Mouse (Mus musculus) NIH3T3 (cell line): ENCODE data around the gene Cchcr1.
A peak's percentile ranks its signal among the peaks of the same experiment; 100 is the strongest.
"Not testable (repeated sequence)": the region's sequence is repeated elsewhere in the genome, so short reads cannot be mapped to it uniquely, and the experiment has no call there.

Source experiments
- DNase-seq: peaks from one replicate; pipeline ENCODE4 v3.0.0-alpha.2; 2012; ENCODE audit warnings: low read depth

The Cchcr1 gene

DNA sequence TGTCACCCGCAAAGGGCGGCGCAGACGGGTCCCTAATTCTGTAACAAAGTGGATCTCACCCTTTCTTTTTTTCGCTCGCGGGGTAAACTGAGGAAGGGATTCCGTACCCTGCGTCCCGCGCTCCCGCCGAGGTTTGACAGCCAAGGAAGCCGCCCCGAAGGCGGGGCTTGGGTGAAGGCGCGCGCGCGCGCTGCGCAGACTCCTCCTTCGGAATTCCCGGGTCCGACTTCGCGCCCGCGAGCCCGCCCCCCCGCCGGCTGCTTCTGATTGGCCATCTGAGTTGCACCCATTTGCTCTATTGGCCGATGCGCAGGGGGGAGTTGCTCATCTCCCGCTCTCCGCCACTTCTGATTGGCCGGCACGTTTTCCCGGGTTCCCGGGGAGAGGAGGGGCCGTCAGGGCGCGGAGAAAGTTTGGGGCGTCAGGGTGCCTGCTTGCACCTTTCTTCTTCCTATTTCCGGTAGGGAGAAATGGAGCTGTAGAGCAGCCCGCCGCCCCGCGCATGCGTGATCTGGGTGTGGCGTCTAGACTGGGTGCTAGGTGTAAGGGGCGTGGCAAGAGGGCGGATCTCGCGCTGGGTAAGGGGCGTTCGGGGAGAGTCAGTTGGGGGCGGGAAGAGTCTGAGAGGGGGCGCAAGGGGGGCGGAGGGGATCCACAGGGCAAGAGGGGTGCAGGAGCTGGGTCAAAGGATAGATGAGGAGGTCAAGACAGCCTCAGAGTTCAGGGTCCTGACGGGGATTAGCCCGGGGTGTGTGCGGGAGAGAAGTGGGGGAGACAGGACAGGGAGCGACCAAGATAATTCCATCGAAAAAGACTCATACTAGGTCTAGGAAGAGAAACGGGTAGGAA is at the start of gene Cchcr1, which contains the start of gene Tcf19:
TSS of gene Cchcr1 (plus strand) at position 449 of the 849 bp plus-strand sequence.
TSS of gene Tcf19 (minus strand) at position 173 of the 849 bp plus-strand sequence.
- peak; percentile 99 for DNase-seq

GRCm38 (mm10) chr17:35468936-35469335 is 48.0 kb upstream of the Cchcr1 start:
- DNase-seq, result peak; percentile 28

DNA sequence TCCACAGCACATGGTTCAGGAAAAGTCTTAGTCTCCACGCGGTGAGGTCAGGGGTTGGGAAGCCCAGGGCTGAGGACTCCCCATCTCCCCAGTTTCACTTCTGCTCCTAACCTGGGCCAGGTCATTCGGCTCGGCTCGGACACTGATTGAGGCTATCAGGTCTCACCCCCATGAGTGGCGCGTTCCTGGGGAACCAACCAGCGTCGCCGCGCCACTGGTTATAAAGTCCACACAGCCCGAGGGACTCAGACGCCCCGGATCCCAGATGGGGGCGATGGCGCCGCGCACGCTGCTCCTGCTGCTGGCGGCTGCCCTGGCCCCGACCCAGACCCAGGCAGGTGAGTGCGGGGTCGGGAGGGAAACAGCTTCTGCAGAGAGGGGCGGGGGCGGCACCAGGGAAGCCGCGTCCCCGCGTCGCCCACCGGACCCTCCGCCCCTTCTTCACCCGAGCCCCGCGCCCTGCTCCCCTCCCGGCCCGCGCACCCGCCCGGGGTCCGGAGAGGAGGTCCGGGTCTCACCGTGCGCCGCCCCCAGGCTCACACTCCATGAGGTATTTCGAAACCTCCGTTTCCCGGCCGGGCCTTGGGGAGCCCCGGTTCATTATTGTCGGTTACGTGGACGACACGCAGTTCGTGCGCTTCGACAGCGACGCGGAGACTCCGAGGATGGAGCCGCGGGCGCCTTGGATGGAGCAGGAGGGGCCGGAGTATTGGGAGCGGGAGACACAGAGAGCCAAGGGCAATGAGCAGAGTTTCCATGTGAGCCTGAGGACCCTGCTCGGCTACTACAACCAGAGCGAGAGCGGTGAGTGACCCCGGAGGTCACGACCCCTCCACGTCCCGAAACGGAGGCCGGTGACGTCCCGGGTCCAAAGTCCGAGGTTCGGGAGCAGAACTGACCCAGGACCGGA is 46.8 kb upstream of the Cchcr1 start, which contains the start of gene H2-Q10:
TSS of gene H2-Q10 (plus strand) at position 248 of the 910 bp plus-strand sequence.
- DNase-seq, result no peak

- peak; percentile 86 for DNase-seq
Observed at GRCm38 (mm10) chr17:35484066-35484465, 32.8 kb upstream of the Cchcr1 start.

- DNase-seq, result no peak
Observed at GRCm38 (mm10) chr17:35485702-35486101, 31.2 kb upstream of the Cchcr1 start.

GRCm38 (mm10) chr17:35486726-35487125 is 30.2 kb upstream of the Cchcr1 start:
- DNase-seq, result no peak

DNA sequence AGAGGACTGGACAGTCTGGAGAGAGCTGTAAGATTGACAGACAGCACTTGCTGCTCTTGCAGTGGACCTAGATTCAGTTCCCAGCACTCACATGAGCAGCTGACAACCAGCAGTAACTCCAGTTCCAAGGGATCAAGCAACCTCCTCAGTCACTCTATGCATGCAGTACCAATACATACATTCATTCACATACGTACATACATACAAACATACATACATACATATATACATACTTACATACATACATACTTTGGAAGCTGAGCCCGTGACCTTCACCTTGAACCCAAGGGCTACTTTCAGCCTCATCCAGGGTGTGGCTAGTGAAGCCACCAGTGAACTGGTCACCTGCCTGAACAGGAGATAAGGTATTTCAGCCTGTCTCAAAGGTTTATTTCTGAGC is 28.9 kb upstream of the Cchcr1 start:
- DNase-seq, result no peak

DNA sequence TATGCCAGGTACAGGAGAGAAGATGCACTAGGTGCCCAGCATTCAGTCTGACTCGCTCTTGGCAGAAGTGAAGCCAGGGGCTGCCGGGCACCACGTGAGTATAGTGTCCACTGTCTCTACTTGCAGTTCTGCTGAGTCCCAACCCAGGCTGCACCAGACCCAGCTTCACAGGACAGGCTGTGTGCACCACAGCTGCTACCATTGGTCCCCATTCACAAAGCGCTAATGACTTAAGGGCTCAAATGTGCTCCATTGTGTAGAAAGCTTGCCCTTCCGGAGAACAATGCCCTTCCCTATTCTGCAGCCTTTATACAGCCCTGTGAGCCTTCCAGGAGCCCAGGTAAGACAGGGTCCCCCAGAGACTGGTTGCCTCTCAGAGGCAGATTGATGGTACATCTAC is 26.6 kb upstream of the Cchcr1 start:
- no peak for DNase-seq

DNA sequence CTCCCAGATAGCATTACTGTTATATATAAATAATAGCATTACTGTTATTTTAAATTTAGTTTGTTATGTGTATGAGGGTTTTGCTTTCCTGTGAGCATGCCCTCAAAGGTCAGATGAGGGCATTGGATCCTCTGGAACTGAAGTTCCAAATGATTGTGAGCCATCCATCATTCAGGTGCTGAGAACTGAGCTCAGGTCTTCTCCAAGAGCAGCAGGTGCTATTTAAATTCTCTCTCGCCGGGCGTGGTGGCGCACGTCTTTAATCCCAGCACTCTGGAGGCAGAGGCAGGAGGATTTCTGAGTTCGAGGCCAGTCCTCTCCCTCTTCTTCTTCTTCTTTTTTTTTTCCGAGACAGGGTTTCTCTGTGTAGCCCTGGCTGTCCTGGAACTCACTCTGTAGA is 19.8 kb upstream of the Cchcr1 start:
- no peak for DNase-seq

DNA sequence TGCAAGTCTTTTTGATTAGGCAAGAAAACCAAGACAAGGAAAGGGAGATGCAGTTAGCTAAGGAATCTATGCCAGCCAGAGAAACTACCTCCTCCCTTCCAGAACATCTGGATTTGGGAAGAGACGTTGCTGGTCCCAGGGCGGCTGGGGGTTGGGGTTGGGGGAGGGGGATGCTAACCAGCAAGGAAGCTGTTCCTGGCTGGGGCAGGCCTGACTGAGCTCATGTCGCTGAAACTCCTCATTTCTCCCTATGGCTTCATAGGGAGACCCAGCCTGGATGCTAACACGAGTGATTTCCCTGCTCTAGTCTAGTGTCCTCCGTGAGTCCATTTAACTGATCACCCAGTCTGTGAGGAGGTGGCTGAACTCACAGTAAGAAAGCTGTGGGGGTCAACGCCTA is 14.7 kb upstream of the Cchcr1 start:
- DNase-seq, result peak; percentile 33

DNA sequence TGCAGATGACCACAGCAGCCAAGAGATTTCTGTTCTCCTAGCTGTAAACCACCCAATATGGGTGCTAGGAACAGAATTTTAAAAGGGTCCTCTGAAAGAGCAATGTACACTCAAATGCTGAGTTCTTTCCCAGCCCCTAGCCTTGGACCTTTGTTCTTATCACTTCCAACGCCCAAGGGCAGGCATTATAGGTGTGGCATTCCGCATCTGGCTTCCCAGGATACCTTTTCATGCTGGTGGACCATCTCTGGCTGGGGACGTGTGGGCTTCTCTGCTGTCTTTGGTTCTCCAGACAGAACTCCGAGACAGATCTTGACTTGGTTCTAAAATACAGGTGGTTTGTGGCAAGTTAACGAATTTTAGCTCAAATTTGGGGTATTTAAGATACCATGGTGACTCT is 14.1 kb upstream of the Cchcr1 start:
- DNase-seq, result no peak

- DNase-seq, result no peak
Observed at GRCm38 (mm10) chr17:35503849-35504248, 13.1 kb upstream of the Cchcr1 start.

GRCm38 (mm10) chr17:35504628-35505481 is 12.0 kb upstream of the Cchcr1 start:
- DNase-seq, result no peak

- DNase-seq, result no peak
Observed at GRCm38 (mm10) chr17:35505776-35506175, 11.1 kb upstream of the Cchcr1 start, which contains the start of gene Pou5f1. Gene Pou5f1 (plus strand): TSS chr17:35506018.

DNA sequence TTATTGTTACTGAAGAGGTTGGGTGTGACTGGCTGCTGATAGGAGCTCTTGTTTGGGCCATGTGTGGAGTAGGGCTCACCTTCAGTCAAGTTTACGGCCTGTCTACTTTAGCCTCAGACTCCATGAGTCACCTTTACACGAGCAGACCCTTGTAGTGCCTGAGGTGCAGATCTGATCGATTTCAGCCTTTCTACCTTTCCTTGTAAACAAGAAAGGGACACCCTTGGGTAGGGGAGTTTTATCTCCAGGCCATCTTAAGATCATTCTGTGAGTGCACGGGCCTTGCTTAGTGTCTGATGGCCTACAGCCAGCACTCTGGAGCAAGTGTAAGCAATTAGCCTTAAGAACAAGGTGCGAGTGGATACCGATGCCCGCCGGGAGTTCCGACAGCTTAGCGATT is 10.0 kb upstream of the Cchcr1 start:
- DNase-seq, result no peak

- no peak for DNase-seq
Observed at GRCm38 (mm10) chr17:35507556-35508260, 9.2 kb upstream of the Cchcr1 start.

DNA sequence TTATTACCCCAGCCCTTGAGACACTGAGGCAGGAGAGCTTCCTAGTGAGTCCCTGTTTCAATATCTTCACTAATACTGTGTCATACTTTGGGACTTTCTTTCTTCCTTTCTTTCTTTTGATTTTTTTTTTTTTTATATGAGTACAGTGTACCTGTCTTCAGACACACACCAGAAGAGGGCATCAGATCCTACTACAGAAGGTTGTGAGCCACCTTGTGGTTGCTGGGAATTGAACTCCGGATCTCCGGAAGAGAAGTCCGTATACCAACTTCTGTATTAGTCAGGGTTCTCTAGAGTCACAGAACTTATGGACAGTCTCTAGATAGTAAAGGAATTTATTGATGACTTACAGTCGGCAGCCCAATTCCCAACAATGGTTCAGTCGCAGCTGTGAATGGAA is 8.6 kb upstream of the Cchcr1 start:
- not testable (repeated sequence) for DNase-seq

DNA sequence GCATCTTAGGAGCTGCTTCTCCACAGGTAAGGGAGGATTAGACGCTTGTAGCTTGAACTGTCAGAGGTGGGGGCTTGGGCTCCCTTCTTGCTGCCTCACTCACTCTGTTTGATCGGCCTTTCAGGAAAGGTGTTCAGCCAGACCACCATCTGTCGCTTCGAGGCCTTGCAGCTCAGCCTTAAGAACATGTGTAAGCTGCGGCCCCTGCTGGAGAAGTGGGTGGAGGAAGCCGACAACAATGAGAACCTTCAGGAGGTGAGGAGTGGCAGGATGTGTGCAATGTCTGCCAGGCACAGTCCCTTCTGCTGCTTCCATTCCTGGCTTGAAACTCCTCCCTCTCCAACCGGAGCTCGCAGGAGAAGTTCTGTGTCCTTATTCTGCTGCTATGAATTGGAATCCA is 7.6 kb upstream of the Cchcr1 start:
- DNase-seq, result peak; percentile 61

GRCm38 (mm10) chr17:35512916-35513626 is 3.8 kb upstream of the Cchcr1 start:
- DNase-seq, result peak; percentile 67

GRCm38 (mm10) chr17:35513886-35514285 is 3.0 kb upstream of the Cchcr1 start:
- DNase-seq, result peak; percentile 85
